Mouse (Mus musculus) forebrain, postnatal 0 days (tissue): ENCODE results near the gene Pcsk4. TPM values are rescaled to one million over a fixed set of nuclear protein-coding genes. Genes with fewer than 3 reads are reported as not detected.

ENCODE experiments used
- ATAC-seq: fragments of 200-750 bp; cut with Nextera tagmentation; 2 replicates; pipeline ENCODE4 v1.8.0; 2017; ENCODE audit warnings: mild to moderate bottlenecking, moderate library complexity
- DNase-seq: peaks from one replicate; pipeline ENCODE4 v3.0.0-alpha.2; 2015
- H3K27ac ChIP-seq: fragments of 300-500 bp; sonication (generic); 2 replicates; pipeline ENCODE4 v1.5.1; 2014; ENCODE audit warnings: low read depth, mild to moderate bottlenecking, antibody characterized with exemption, low read length, moderate library complexity, mixed read lengths
- H3K27me3 ChIP-seq: fragments of 300-500 bp; sonication (generic); 2 replicates; pipeline ENCODE4 v1.6.1; 2014; ENCODE audit warnings: mild to moderate bottlenecking, low read length, mixed read lengths; ENCODE audit not compliant: insufficient read depth
- H3K36me3 ChIP-seq: fragments of 300-500 bp; sonication (generic); 2 replicates; pipeline ENCODE4 v1.6.1; 2014; ENCODE audit warnings: mild to moderate bottlenecking, moderate library complexity; ENCODE audit not compliant: insufficient read depth
- H3K4me1 ChIP-seq: fragments of 300-500 bp; sonication (generic); 2 replicates; pipeline ENCODE4 v1.6.1; 2014; ENCODE audit warnings: antibody characterized with exemption; ENCODE audit not compliant: insufficient read depth
- H3K4me2 ChIP-seq: fragments of 300-500 bp; sonication (generic); 2 replicates; pipeline ENCODE4 v1.6.1; 2014; ENCODE audit warnings: low read depth, mild to moderate bottlenecking, moderate library complexity
- H3K4me3 ChIP-seq: fragments of 300-500 bp; sonication (generic); 2 replicates; pipeline ENCODE4 v1.5.1; 2014; ENCODE audit warnings: low read depth, low read length, mixed read lengths
- H3K9ac ChIP-seq: fragments of 300-500 bp; sonication (generic); 2 replicates; pipeline ENCODE4 v1.6.1; 2014; ENCODE audit warnings: mild to moderate bottlenecking
- H3K9me3 ChIP-seq: fragments of 300-500 bp; sonication (generic); 2 replicates; pipeline ENCODE4 v1.6.1; 2016; ENCODE audit warnings: low read length
- CTCF ChIP-seq: sonication (generic); IDR thresholded peaks from 2 replicates; pipeline ENCODE4 v1.5.1; 2016; ENCODE audit warnings: antibody characterized with exemption, control low read depth, low read depth
- WGBS: fragments of 180-500 bp; shearing (Covaris S2); extraction: QIAGEN DNeasy Blood & Tissue Kit; methylation state at CpG from one replicate; pipeline ENCODE4 v1.1.7; 2014; 5-methylcytosine and 5-hydroxymethylcytosine counted together
- polyA plus RNA-seq: library from polyadenylated mRNA; unstranded; fragments of >200 nt; fragmentation: Nextera tagmentation; extraction: Ambion mirVana; gene quantifications from 2 replicates; pipeline ENCODE4 v1.2.1, GENCODE M21; 2015
- total RNA-seq: library from RNA; depleted of rRNA; stranded (reverse); fragments of >200 nt; gene quantifications from 2 replicates; pipeline ENCODE4 v1.2.3, GENCODE M21; 2014

Gene Pcsk4
- total and polyA plus RNA-seq, 2 experiments from 2014 or later, result 3.8 to 7.4 TPM

GRCm38 (mm10) chr10:80315315-80315714 is 14.0 kb downstream of the Pcsk4 start:
- H3K9me3 ChIP-seq, result no peaks in the 10 kb centered on the region
- H3K27ac ChIP-seq, result 0 out of 2 replicates have a peak overlapping the region, but pooled peaks have one; percentile 9
- WGBS, result 60% methylated on average over 27 of the region's 27 CpGs
- DNase-seq (no peak), ATAC-seq (no peak)
- no peak overlapping the region for H3K4me2 ChIP-seq
- no peak for TF ChIP-seq CTCF
- H3K4me1 ChIP-seq, result peaks cover 3% of the 10 kb centered on the region; the same call in 1 of the 2 replicates
- H3K36me3 ChIP-seq, result peaks cover 82% of the 10 kb centered on the region
- H3K27me3 ChIP-seq, result no peaks in the 10 kb centered on the region
- no peak overlapping the region for H3K9ac ChIP-seq
- no peak overlapping the region for H3K4me3 ChIP-seq

- Histone ChIP-seq H3K4me1 (peaks cover 2% of the 10 kb centered on the region; the same call in 1 of the 2 replicates), H3K9me3 (no peaks in the 10 kb centered on the region), H3K9ac (no peak overlapping the region), H3K27ac (no peak overlapping the region), H3K36me3 (peaks cover 88% of the 10 kb centered on the region), H3K4me3 (no peak overlapping the region), H3K4me2 (no peak overlapping the region), H3K27me3 (no peaks in the 10 kb centered on the region)
- no peak for TF ChIP-seq CTCF
- 63% methylated on average over 16 of the region's 16 CpGs for WGBS
- ATAC-seq (no peak), DNase-seq (no peak)
Measured at GRCm38 (mm10) chr10:80314494-80315001, 14.8 kb downstream of the Pcsk4 start.

- TF ChIP-seq CTCF, result no peak
- Histone ChIP-seq H3K4me1 (no peaks in the 10 kb centered on the region), H3K4me2 (no peak overlapping the region), H3K4me3 (no peak overlapping the region), H3K9ac (no peak overlapping the region), H3K36me3 (peaks cover 96% of the 10 kb centered on the region), H3K27ac (no peak overlapping the region), H3K9me3 (no peaks in the 10 kb centered on the region), H3K27me3 (no peaks in the 10 kb centered on the region)
- WGBS, result 65% methylated on average over 20 of the region's 20 CpGs
- ATAC-seq (no peak), DNase-seq (no peak)
Measured at GRCm38 (mm10) chr10:80313627-80314201, 15.6 kb downstream of the Pcsk4 start.

- H3K4me1 ChIP-seq, result no peaks in the 10 kb centered on the region
- DNase-seq, result no peak
- no peak overlapping the region; the same call in 1 of the 2 replicates for H3K27ac ChIP-seq
Measured at GRCm38 (mm10) chr10:80312586-80313504, 16.5 kb downstream of the Pcsk4 start.

GRCm38 (mm10) chr10:80311560-80311959 is 17.7 kb downstream of the Pcsk4 start:
- Histone ChIP-seq H3K27ac (no peak overlapping the region), H3K9me3 (no peaks in the 10 kb centered on the region), H3K36me3 (peaks cover 98% of the 10 kb centered on the region), H3K4me3 (no peak overlapping the region), H3K27me3 (no peaks in the 10 kb centered on the region), H3K9ac (no peak overlapping the region), H3K4me2 (no peak overlapping the region), H3K4me1 (no peaks in the 10 kb centered on the region)
- ATAC-seq (no peak), DNase-seq (no peak)
- 88% methylated on average over 16 of the region's 16 CpGs for WGBS
- TF ChIP-seq CTCF, result no peak

More at GRCm38 (mm10) chr10:80312586-80313504, 16.5 kb downstream of the Pcsk4 start:
- Histone ChIP-seq H3K27me3 (no peaks in the 10 kb centered on the region), H3K9ac (no peak overlapping the region), H3K36me3 (peaks cover 98% of the 10 kb centered on the region), H3K4me2 (no peak overlapping the region), H3K9me3 (no peaks in the 10 kb centered on the region), H3K4me3 (no peak overlapping the region)
- ATAC-seq, result no peak
- WGBS, result 75% methylated on average over 54 of the region's 54 CpGs
- TF ChIP-seq CTCF, result no peak

- WGBS, result 42% methylated on average over 25 of the region's 25 CpGs
- Histone ChIP-seq H3K4me1 (peaks cover 20% of the 10 kb centered on the region), H3K27ac (no peak overlapping the region), H3K9ac (no peak overlapping the region), H3K4me3 (no peak overlapping the region), H3K9me3 (no peaks in the 10 kb centered on the region), H3K27me3 (no peaks in the 10 kb centered on the region), H3K36me3 (peaks cover 77% of the 10 kb centered on the region), H3K4me2 (0 out of 2 replicates have a peak overlapping the region, but pooled peaks have one; percentile 3)
- ATAC-seq, result no peak
- TF ChIP-seq CTCF, result no peak
- DNase-seq, result no peak
Measured at GRCm38 (mm10) chr10:80304862-80305261, 24.4 kb downstream of the Pcsk4 start.

GRCm38 (mm10) chr10:80304458-80304857 is 24.8 kb downstream of the Pcsk4 start:
- 60% methylated on average over 12 of the region's 12 CpGs for WGBS
- Histone ChIP-seq H3K27me3 (no peaks in the 10 kb centered on the region), H3K36me3 (peaks cover 73% of the 10 kb centered on the region), H3K9ac (no peak overlapping the region), H3K4me1 (peaks cover 20% of the 10 kb centered on the region), H3K4me3 (no peak overlapping the region), H3K4me2 (0 out of 2 replicates have a peak overlapping the region, but pooled peaks have one; percentile 3), H3K9me3 (no peaks in the 10 kb centered on the region), H3K27ac (no peak overlapping the region)
- no peak for TF ChIP-seq CTCF
- ATAC-seq (no peak), DNase-seq (no peak)
